8 mouse cellular contexts compared by ENCODE assay signal in genomic region chr4:138216891-138217392, GRCm38 (mm10). TPM values are rescaled to one million over a fixed set of nuclear protein-coding genes. Genes with fewer than 3 reads are reported as not detected.
A peak's percentile ranks its signal among the peaks of the same experiment; 100 is the strongest.
DNase-seq lines count a peak whose midpoint lies in the region; ATAC-seq lines count a peak whose summit lies in the region.

No protein-coding gene starts in this region.

- peak; percentile 75 for ATAC-seq in megakaryocyte progenitor cell, adult 5-6 weeks (replicated peaks; ENCODE audit: poor library complexity)

- DNase-seq in adipocyte (ENCODE audit: low spot score) = peak; percentile 97
- peak; percentile 98 for DNase-seq in embryo, embryonic 10 days (ENCODE audit: low spot score)
- peak; percentile 98 for DNase-seq in gastrocnemius, postnatal 10 days
- peak; percentile 98 for DNase-seq in induced T-regulatory cell, adult 2 months (ENCODE audit: low read depth)
- DNase-seq in left cerebral cortex, adult 9 months (ENCODE audit: low spot score in 2 of 2) = peak; percentile 95 to 98
- peak; percentile 98 for DNase-seq in right cerebral cortex, postnatal 14 days
- DNase-seq in urinary bladder, postnatal 36 days (ENCODE audit: low spot score in 2 of 2) = peak; percentile 95 to 98

RNA-seq across cellular contexts. Expression of gene Hp1bp3, which starts 0.8 kb away (rescaled TPM):
- total RNA-seq in gastrocnemius, postnatal 10 days (2021) = 10 to 100 TPM; 65.5 to 73.8 TPM
- total RNA-seq in megakaryocyte progenitor cell, adult 5-6 weeks (2015) = 147 and 172 TPM in 2 replicates
- total RNA-seq in megakaryocyte progenitor cell, adult 5-6 weeks (2017) = 214 and 274 TPM in 2 replicates

RNA-seq across cellular contexts. Expression of gene Sh2d5, which starts 33.3 kb away (rescaled TPM):
- under 1 TPM; 0.09 to 0.11 TPM for total RNA-seq in gastrocnemius, postnatal 10 days (2021)
- total RNA-seq in megakaryocyte progenitor cell, adult 5-6 weeks (2015) = 19.4 and 21.1 TPM in 2 replicates
- total RNA-seq in megakaryocyte progenitor cell, adult 5-6 weeks (2017) = 20.9 and 26.0 TPM in 2 replicates

RNA-seq across cellular contexts. Expression of gene Kif17, which starts 33.3 kb away (rescaled TPM):
- under 1 TPM in 1 of 2 experiments, not detected in 1; 0.14 TPM for total RNA-seq in gastrocnemius, postnatal 10 days (2021)
- 4.0 and 4.8 TPM in 2 replicates for total RNA-seq in megakaryocyte progenitor cell, adult 5-6 weeks (2015)
- 4.6 and 5.1 TPM in 2 replicates for total RNA-seq in megakaryocyte progenitor cell, adult 5-6 weeks (2017)

Comparison
In these comparisons a context has a peak if more than half of its experiments do, and no peak if none do; other contexts are left out.
1. Peak in every context shown above with its lines: DNase-seq and ATAC-seq.
2. RNA of gene Sh2d5, which starts 33.3 kb away (total RNA-seq): 19.4 to 26.0 TPM in megakaryocyte progenitor cell, adult 5-6 weeks; 0.09 to 0.11 TPM in gastrocnemius, postnatal 10 days; every median in the first group is over 10 times any median in the second.
3. RNA of gene Kif17, which starts 33.3 kb away (total RNA-seq): 4.0 to 5.1 TPM in megakaryocyte progenitor cell, adult 5-6 weeks; 0.14 TPM in gastrocnemius, postnatal 10 days; every median in the first group is over 4 times any median in the second.